Mouse (Mus musculus) CH12.LX (cell line): ENCODE data around the gene Zfp141. TPM values are rescaled to one million over a fixed set of nuclear protein-coding genes. Genes with fewer than 3 reads are reported as not detected.

Source experiments
- DNase-seq: peaks from one replicate; pipeline ENCODE4 v3.0.0-alpha.2; 2013; ENCODE audit errors: extremely low read depth
- H3K27ac ChIP-seq: 2 replicates; pipeline ENCODE4 v1.5.1; 2012; ENCODE audit warnings: low read depth, mild to moderate bottlenecking, control low read depth, moderate library complexity; ENCODE audit not compliant: insufficient read depth
- H3K27me3 ChIP-seq: replicated peaks from 2 replicates; pipeline ENCODE3; 2012; ENCODE audit warnings: inconsistent platforms
- H3K36me3 ChIP-seq, 2 experiments: replicated peaks in 1 of 2; 2 replicates each; pipeline versions ENCODE3 to v1.6.1; 2012; ENCODE audit warnings: inconsistent platforms in 1 of 2, low read length in 1 of 2, mild to moderate bottlenecking in 1 of 2, mixed read lengths in 1 of 2, moderate library complexity in 1 of 2; ENCODE audit not compliant: control insufficient read depth in 1 of 2, insufficient read depth in 1 of 2
- H3K4me1 ChIP-seq, 2 experiments: 2 replicates each; pipeline ENCODE4 v1.6.1; 2012; ENCODE audit warnings: inconsistent platforms in 1 of 2, moderate library complexity in 1 of 2; ENCODE audit not compliant: insufficient read depth in 2 of 2, control insufficient read depth in 1 of 2
- H3K4me2 ChIP-seq: 2 replicates; pipeline ENCODE4 v1.6.1; 2012; ENCODE audit warnings: low read depth, mild to moderate bottlenecking, control low read depth; ENCODE audit not compliant: poor library complexity, insufficient read depth, severe bottlenecking
- H3K4me3 ChIP-seq, 3 experiments: fragments of 150-350 bp in 1 of 3; sonication (generic) in 1 of 3; replicated peaks in 1 of 3; 2 replicates each; pipeline versions ENCODE3 to v1.5.1; 2011 to 2012; ENCODE audit warnings: low read depth in 2 of 3, low read length in 2 of 3, mild to moderate bottlenecking in 2 of 3, moderate library complexity in 2 of 3, control low read depth in 1 of 3, improper control_type of control experiment in 1 of 3, inconsistent platforms in 1 of 3, mixed read lengths in 1 of 3; ENCODE audit not compliant: poor library complexity in 1 of 3
- H3K79me2 ChIP-seq: replicated peaks from 2 replicates; pipeline ENCODE4 v1.6.1; 2012; ENCODE audit warnings: mild to moderate bottlenecking, moderate library complexity; ENCODE audit not compliant: control insufficient read depth, poor library complexity, insufficient read depth, severe bottlenecking; ENCODE audit errors: extremely low read depth
- H3K9ac ChIP-seq: 2 replicates; pipeline ENCODE4 v1.6.1; 2012; ENCODE audit warnings: low read depth, mild to moderate bottlenecking, control low read depth, moderate library complexity; ENCODE audit not compliant: insufficient read depth
- H3K9me3 ChIP-seq: replicated peaks from 2 replicates; pipeline ENCODE3; 2012; ENCODE audit warnings: low read length, inconsistent platforms, mixed read lengths
- CHD1 ChIP-seq: IDR thresholded peaks from 2 replicates; pipeline ENCODE4 v1.6.1; 2012; ENCODE audit warnings: low read depth, low read length, improper control_type of control experiment, inconsistent platforms
- CTCF ChIP-seq, 2 experiments: IDR thresholded peaks in 1 of 2; conservative IDR thresholded peaks in 1 of 2; 2 replicates each; pipeline ENCODE4 v1.5.1; 2011 to 2012; ENCODE audit warnings: low read depth in 2 of 2, low read length in 2 of 2, improper control_type of control experiment in 1 of 2, inconsistent platforms in 1 of 2, mild to moderate bottlenecking in 1 of 2, moderate library complexity in 1 of 2
- ELF1 ChIP-seq: IDR thresholded peaks from 2 replicates; pipeline ENCODE4 v1.6.1; 2014; ENCODE audit warnings: low read depth, mild to moderate bottlenecking, inconsistent platforms, low read length, improper control_type of control experiment
- ETS1 ChIP-seq: conservative IDR thresholded peaks from 2 replicates; pipeline ENCODE4 v1.6.1; 2012; ENCODE audit warnings: low read depth, mild to moderate bottlenecking, inconsistent platforms, low read length, improper control_type of control experiment, moderate library complexity
- HCFC1 ChIP-seq: IDR thresholded peaks from 2 replicates; pipeline ENCODE4 v1.6.1; 2012; ENCODE audit warnings: low read depth, mild to moderate bottlenecking, inconsistent platforms, low read length, improper control_type of control experiment
- KAT2A ChIP-seq: IDR thresholded peaks from 2 replicates; pipeline ENCODE4 v1.6.1; 2012; ENCODE audit warnings: low read length, improper control_type of control experiment, inconsistent platforms; ENCODE audit not compliant: insufficient replicate concordance
- MAZ ChIP-seq: IDR thresholded peaks from 2 replicates; pipeline ENCODE4 v1.6.1; 2012; ENCODE audit warnings: low read depth, mild to moderate bottlenecking, inconsistent platforms, low read length, improper control_type of control experiment, moderate library complexity
- MXI1 ChIP-seq: IDR thresholded peaks from 2 replicates; pipeline ENCODE4 v1.6.1; 2011; ENCODE audit warnings: mild to moderate bottlenecking, low read depth, low read length, improper control_type of control experiment
- MYC ChIP-seq: IDR thresholded peaks from 2 replicates; pipeline ENCODE4 v1.6.1; 2011; ENCODE audit warnings: low read depth, mild to moderate bottlenecking, improper control_type of control experiment, low read length
- NELFE ChIP-seq: IDR thresholded peaks from 2 replicates; pipeline ENCODE4 v1.6.1; 2011; ENCODE audit warnings: low read depth, low read length, improper control_type of control experiment
- NRF1 ChIP-seq: IDR thresholded peaks from 2 replicates; pipeline ENCODE4 v1.6.1; 2014; ENCODE audit warnings: low read depth, mild to moderate bottlenecking, inconsistent platforms, low read length, improper control_type of control experiment, moderate library complexity
- PAX5 ChIP-seq: IDR thresholded peaks from 2 replicates; pipeline ENCODE4 v1.6.1; 2012; ENCODE audit warnings: low read length, inconsistent platforms, mixed read lengths
- RAD21 ChIP-seq: IDR thresholded peaks from 2 replicates; pipeline ENCODE4 v1.6.1; 2011; ENCODE audit warnings: low read depth, mild to moderate bottlenecking, low read length, improper control_type of control experiment, moderate library complexity
- RCOR1 ChIP-seq: conservative IDR thresholded peaks from 2 replicates; pipeline ENCODE4 v1.6.1; 2012; ENCODE audit warnings: low read depth, mild to moderate bottlenecking, inconsistent platforms, low read length, improper control_type of control experiment
- SIN3A ChIP-seq: IDR thresholded peaks from 2 replicates; pipeline ENCODE4 v1.6.1; 2012; ENCODE audit warnings: low read length, improper control_type of control experiment, inconsistent platforms
- SMC3 ChIP-seq: IDR thresholded peaks from 2 replicates; pipeline ENCODE4 v1.6.1; 2011; ENCODE audit warnings: low read depth, low read length, improper control_type of control experiment
- TBP ChIP-seq: conservative IDR thresholded peaks from 2 replicates; pipeline ENCODE4 v1.6.1; 2011; ENCODE audit warnings: low read depth, low read length, improper control_type of control experiment
- USF2 ChIP-seq: conservative IDR thresholded peaks from 2 replicates; pipeline ENCODE4 v1.6.1; 2011; ENCODE audit warnings: low read depth, low read length, improper control_type of control experiment
- dilution Hi-C: fragments of 300-500 bp; cut with MboI; formaldehyde crosslinking; loops from 2 replicates; pipeline ENCODE4 v1.14.3; 2020; ENCODE audit warnings: low sequenced_read_pairs; ENCODE audit not compliant: extremely low pct_unique_long_range_greater_than_20kb, extremely low pct_ligation_motif_present
- in situ Hi-C: fragments of 300-500 bp; cut with MboI; formaldehyde crosslinking; loops from 3 replicates; pipeline ENCODE4 v1.14.3; 2019; ENCODE audit warnings: low sequenced_read_pairs, low pct_ligation_motif_present, low pct_unique_long_range_greater_than_20kb, mixed read lengths
- polyA plus RNA-seq: library from polyadenylated mRNA; unstranded; fragments of >175 nt; gene quantifications from 2 replicates; pipeline ENCODE4 v1.2.1, GENCODE M21; 2012; ENCODE audit warnings: low read depth; ENCODE audit not compliant: insufficient read length
- total RNA-seq, 2 experiments: library from RNA; depleted of rRNA; stranded (reverse); fragments of 300-350 nt in 1 of 2; fragments of >200 nt in 1 of 2; gene quantifications; 2 replicates each; pipeline ENCODE4 v1.2.3; 2012 to 2014

The Zfp141 gene
- total and polyA plus RNA-seq, 3 experiments, result 13.5 to 26.8 (median 18.0) TPM

GRCm38 (mm10) chr7:42454640-42455039, 50.9 kb downstream of the Zfp141 start:
- TF ChIP-seq HCFC1 (no peak), USF2 (no peak), CHD1 (no peak), PAX5 (no peak), CTCF (conservative IDR thresholded peaks at IDR 0.05 in 1 of 2, IDR thresholded peaks at IDR 0.05 in 1 of 2; ENCODE audit: low read depth in 2 of 2, low read length in 2 of 2) (peak in 1 of 2 experiments; percentile 18; a peak in 2 of 4 replicates)
- Histone ChIP-seq H3K4me3 (no peak overlapping the region), H3K9me3 (peaks cover 7% of the 10 kb centered on the region), H3K4me1 (no peaks in the 10 kb centered on the region), H3K36me3 (no peaks in the 10 kb centered on the region), H3K9ac (no peak overlapping the region), H3K4me2 (no peak overlapping the region), H3K27me3 (no peaks in the 10 kb centered on the region), H3K27ac (no peak overlapping the region), H3K79me2 (no peaks in the 10 kb centered on the region)
- dilution Hi-C loops (no loop called here), in situ Hi-C loops (no loop called here)
- DNase-seq, result no peak

- Histone ChIP-seq H3K27ac (no peak overlapping the region), H3K4me1 (no peaks in the 10 kb centered on the region), H3K9ac (no peak overlapping the region), H3K36me3 (no peaks in the 10 kb centered on the region), H3K9me3 (peaks cover 30% of the 10 kb centered on the region), H3K79me2 (no peaks in the 10 kb centered on the region)
- dilution Hi-C loops, result no loop called here
- TF ChIP-seq ETS1 (no peak), SMC3 (peak; percentile 46; the same call in 1 of the 2 replicates), CTCF (conservative IDR thresholded peaks at IDR 0.05 in 1 of 2, IDR thresholded peaks at IDR 0.05 in 1 of 2; ENCODE audit: low read depth in 2 of 2, low read length in 2 of 2) (peak; percentile 38 to 67; a peak in 2 of 4 replicates), RAD21 (peak; percentile 63), MXI1 (no peak), ELF1 (no peak), SIN3A (no peak), RCOR1 (no peak), NELFE (no peak), MYC (no peak)
- TF ChIP-seq, all 38 proteins: peak for 3
- Histone ChIP-seq H3K4me3 (no peak overlapping the region), H3K27me3 (no peaks in the 10 kb centered on the region), H3K4me2 (no peak overlapping the region)
- peak; percentile 21 for DNase-seq
- in situ Hi-C loops, result no loop called here
Measured at GRCm38 (mm10) chr7:42450618-42451017, 54.9 kb downstream of the Zfp141 start.

GRCm38 (mm10) chr7:42447850-42448249, 57.7 kb downstream of the Zfp141 start, which contains the start of gene 4933421I07Rik:
TSS of gene 4933421I07Rik (minus strand) at chr7:42448120.
- in situ Hi-C loops, result no loop called here
- Histone ChIP-seq H3K9ac (no peak within 1 kb of the TSS), H3K79me2 (no peaks in the 10 kb centered on the region), H3K27ac (no peak within 1 kb of the TSS), H3K36me3 (no peaks in the 10 kb centered on the region), H3K4me3 (no peak within 1 kb of the TSS), H3K4me1 (no peaks in the 10 kb centered on the region), H3K27me3 (no peaks in the 10 kb centered on the region), H3K9me3 (peaks cover 33% of the 10 kb centered on the region), H3K4me2 (no peak within 1 kb of the TSS)
- no peak for DNase-seq
- dilution Hi-C loops, result no loop called here
- no peak for TF ChIP-seq TBP
- no peak for TF ChIP-seq NRF1
- no peak for TF ChIP-seq KAT2A
- no peak for TF ChIP-seq MAZ
- TF ChIP-seq NELFE, result no peak
